Mouse (Mus musculus): Measurements from ENCODE around the gene Pcyt1a. TPM values are rescaled to one million over a fixed set of nuclear protein-coding genes. Genes with fewer than 3 reads are reported as not detected.

The Pcyt1a gene
- total RNA-seq, 2 experiments from 2014 or later, result 35.0 to 38.6 TPM

DNA sequence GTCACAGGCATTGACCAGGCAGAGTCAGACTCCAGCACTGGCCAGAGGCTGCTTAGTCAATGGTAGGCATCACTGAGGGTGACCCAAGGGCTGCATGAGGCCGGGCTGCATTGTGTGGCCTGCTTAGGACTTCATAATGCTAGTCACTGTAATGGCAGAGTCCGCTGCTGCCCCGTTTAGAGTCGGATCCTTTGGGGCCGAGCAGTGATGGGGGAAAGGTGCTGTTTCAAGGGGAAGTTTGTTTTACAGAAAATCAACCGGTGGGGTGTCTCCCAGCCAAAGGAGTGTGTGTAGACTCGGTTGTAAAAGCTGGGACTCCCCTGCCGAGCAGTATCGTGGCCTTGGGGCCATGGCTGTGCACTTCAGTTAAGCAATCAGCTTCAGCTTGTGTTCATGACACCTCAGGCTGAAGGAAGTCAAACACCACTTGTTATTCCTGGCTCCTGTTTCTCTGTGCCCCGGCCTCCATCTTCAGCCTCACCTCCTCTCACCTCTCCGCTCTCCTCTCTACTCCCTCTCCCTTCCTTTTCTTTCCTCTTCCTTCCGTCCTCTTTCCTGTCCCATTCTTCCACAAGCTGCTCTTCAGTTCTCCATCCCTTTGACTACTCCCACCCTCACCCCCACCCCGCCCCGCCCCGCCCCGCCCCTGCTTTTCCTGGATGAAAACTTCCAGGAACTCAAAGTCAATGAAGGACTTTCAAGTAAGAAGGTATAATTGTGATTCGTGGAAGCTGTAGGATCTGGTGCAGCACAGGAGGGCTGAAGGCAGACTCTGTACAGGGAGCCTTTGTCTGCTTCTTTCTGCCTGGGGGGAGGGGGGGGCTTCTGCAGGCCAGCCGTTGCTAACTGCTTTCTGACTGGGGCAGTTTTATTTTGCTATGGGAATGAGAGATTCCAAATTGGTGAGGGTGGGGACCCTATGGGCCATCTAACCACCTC, 79.9 kb downstream of the Pcyt1a start:
- DNase-seq, result no peak

DNA sequence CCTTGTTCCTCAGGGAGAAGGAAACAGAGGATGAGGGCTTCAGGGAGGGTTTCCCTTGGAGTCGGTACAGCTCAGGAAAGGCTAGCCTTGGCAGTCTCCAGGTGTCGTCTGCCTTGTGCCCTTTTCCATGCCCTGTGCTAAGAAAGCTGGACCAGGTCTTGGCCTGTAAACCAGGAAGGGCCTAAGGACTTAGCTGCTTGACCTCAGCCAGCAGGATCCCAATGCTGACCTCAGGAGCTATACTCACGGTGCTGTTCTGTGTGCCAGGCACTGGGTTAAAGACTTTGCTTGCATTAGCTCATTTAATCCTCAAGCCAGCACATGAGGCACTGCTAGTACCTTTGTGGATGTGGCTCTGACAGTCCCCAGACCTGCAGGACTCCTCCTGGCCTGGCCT, 80.6 kb downstream of the Pcyt1a start:
- DNase-seq, result no peak

DNA sequence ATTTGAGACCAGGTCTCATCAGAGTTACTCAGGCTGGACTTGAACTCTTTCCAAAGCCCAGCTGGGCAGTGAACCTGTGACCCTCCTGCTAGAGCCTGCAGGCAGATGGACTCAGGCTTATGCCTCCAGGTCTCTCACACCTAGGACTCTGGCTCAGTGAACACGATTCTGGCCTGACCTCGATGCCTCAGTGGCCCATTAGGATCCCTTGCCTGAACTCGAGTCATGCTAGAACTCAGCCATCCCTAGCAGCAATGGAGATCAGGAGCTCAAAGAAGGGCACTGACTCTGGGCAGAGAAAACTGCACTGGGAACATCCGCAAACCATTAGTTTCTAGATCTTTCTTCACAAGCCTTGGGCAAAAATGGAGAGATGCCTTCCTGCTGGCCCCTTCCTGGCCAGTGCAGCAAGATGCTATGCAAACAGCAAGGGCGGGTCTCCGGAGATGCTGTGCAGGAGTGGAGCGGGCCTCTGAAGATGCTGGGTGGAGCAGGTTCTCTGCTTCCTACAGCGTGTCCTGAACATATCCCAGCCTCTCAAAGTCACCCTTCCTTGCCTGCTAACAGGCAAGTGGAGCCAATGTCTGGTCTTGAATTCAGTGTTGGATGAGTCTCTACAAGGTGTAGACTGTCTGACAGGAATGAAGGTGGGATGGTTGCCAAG, 81.2 kb downstream of the Pcyt1a start:
- no peak for DNase-seq

DNA sequence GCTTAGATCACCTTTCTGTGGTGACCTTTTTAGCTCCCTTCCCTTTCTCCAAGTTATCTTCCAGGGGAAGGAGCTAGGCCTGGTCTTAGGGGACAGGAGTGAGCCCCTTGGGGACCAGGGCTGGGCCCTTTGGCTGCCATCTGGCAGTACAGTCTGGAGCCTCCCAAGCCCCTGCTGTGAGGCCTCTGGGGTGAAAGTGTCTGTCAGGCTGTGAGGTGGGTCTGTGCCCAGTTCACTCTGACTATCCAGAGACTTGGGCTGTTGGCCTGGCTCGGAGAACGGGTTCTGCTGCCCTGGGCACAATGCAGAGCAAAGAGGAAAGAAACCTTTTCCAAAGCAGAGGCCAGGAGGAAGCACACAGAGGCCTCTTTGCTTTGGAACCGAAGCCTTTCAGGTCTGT, 82.2 kb downstream of the Pcyt1a start:
- no peak for DNase-seq

DNA sequence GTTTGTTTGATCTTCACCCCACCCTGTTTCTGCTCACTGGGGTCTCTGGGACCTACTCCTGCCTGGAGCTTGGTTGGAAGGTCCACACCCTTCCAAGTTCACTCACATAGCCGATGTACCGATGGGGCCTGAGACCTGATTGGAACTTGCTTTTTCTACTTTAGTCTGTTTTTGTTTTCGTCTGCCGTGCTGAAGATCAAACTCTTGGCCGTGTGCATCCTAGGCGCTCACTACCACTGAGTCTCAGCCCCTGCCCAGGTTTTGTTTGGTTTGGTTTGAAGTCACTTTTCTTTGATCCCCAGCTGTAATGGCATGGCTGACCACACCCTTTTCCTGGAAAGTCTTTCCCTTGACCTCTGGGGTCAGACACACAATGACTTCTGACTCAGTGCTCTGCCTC, 82.7 kb downstream of the Pcyt1a start:
- DNase-seq, result no peak

DNA sequence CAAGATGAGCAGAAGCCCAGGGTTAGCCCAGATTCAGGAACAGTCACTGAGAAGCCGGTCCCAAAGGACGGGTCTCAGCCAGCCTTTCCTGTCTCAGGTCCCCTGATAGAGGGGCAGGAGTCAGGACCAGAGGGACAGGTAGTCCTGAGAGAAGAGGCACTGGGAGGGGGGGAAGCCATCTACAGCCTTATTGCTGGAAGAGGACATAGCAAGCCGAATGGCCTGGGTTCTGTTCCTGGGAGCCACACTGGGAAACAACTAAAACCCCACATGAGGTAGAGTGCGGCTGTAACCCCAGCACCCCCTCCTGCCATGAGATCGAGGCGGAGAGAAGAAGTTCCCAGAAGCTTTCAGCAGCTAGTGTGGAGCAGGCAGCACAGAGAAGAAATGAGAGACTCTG, 83.2 kb downstream of the Pcyt1a start:
- no peak for DNase-seq

DNA sequence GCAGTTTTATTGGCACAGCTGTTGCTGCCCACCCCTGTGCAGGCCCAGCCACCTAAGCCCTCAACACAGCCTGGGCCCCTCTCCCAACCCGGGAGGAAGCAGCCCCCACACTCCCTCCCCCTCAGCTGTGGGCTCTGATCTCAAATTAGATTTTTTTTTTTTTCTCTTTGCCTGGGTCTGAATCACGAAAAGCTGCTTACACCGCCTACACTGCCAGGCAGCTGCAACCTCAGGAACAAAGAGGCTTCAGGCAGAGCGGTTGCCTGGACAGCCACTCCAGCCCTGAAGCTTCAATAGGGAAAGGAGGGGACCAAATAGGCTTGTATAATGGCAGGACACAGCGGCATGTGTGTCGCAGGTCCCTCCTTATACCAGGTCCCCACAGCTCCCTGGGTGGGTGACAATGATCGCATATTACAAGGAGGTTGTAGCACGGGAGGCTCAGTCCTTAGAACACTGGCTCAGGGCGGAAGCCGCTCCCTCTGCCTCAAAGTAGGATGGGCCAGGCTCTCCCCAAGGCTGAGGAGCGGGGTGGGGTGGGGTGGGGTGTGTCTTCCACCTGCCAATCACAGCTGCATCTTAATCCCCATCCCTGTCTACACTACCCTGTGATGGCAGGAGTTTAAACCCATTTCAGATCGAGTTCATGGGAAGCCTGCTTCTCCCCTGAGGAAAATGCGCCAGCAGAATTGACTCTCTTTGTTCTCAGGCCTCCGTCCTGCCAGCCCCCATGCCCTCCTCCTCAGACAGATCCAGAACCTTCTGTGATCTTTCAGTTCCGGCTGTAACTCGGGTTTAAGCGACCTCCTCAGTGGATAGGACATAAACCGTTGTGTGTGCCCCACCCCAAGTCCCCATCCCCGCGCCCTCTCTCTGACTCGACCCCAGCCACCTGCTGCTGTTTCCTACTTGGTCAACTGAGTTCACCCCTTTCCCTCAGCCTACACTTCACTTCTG, 85.6 kb downstream of the Pcyt1a start:
- DNase-seq, result peak; percentile 74

DNA sequence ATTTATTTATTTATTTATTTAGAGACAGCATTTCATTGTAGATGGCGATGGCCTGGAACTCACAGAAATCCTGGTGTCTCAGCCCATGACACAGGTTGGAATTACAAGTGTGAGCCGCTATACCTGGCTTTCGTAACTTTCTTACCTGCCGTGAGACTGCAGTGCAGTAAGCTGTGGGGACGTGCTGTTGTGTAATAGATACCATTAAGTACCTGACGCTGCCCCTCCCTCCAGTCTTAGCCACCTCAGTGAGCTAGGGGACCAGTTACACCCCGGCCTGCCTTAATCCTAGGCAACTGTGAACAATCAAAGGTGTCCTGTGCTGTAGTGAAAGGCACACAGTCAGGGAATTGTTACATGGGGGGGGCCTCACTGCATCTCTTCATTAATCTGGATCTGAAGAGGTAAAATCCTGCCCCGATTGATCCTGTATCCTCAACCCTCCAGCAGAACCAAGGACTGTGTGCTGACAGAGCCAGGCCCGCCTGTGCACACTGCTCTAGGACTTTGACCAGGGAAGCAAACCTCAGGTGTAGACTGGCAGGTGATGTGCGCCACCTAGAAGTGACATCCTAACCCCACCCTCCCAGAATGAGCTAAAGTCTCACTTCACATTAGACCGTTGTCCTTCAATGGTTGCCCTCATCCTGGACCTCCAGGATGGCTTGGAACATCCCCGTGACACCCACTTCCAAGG, 87.2 kb downstream of the Pcyt1a start:
- DNase-seq, result no peak

DNA sequence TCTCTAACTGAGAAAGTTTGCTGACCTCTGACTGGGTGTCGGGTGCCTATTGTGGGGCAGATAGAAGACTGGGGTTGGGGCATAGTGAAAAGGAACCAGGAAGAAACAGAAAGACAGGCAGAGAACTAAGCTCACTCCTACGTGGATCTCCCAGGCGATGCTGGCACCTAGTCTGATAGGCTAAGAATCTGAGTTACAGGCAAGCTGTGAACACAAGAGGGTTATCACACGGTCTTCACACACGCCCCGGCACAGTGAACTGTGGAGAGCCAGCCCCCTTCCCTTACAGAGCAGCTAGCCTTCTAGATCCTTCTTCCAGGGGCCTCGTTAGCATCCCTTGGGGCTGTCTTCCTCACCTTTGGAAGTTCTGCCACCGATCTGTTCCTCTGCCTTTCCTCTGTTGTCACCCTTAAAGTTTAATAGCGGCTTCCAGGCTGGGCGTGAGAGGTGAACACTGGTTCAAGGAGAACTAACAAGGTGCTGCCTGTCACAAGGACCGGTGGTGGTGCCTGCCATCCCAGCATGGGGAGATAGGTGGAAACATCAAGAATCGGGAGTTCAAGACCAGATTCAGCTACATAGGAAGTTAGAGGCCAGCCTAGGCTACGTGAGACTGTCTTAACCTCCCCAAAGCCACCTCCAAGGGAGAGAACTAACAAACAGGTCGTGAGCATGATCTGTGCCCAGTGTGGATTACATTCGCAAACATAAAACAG, 89.1 kb downstream of the Pcyt1a start:
- no peak for DNase-seq

DNA sequence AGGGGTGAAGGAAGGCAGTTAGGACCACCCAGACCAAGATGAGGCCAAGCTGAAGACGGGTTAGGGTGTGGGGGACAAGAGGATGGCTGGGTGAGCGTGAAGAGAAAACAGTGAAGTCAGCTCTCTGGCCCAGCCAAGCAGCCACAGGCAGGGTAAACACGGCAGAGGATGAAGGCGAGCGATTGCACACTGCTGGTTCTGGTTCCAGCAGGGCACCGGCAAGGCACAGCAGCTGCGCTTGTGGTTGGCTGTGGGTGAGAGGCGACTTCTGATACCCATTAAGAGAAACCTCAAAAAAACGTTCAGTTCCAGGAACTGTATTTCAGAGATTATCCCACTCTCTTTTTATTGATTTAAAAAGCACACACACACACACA, 89.6 kb downstream of the Pcyt1a start:
- no peak for DNase-seq

DNA sequence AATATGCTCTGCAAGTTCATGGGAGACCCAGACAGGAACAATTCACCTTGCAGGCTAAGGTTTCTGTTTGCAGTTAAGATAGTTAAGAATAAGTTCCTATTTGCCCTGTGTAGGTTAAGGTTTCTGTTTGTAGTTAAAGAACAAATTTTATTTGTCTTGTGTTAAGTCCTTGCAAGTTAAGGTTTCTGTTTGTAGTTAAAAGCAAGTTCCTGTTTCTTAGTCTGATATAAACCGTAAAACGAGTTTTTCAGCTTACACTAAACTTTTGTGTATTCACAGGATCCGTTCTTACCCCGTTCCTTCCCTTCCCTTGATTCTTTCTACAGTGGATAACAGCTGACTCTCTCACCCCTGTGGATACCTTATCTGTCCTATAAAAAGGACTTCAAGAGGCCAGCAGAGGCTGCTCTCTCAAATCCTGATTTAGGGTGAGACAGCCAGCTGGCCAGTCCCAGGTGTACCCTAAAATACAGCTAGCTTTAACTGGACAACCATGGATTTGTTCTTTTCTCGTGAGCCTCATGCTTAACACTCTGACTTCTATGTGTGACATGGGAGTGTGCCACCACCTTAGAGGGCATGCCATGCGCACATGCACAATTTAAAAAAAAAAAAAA, 92.0 kb downstream of the Pcyt1a start:
- no peak for DNase-seq

DNA sequence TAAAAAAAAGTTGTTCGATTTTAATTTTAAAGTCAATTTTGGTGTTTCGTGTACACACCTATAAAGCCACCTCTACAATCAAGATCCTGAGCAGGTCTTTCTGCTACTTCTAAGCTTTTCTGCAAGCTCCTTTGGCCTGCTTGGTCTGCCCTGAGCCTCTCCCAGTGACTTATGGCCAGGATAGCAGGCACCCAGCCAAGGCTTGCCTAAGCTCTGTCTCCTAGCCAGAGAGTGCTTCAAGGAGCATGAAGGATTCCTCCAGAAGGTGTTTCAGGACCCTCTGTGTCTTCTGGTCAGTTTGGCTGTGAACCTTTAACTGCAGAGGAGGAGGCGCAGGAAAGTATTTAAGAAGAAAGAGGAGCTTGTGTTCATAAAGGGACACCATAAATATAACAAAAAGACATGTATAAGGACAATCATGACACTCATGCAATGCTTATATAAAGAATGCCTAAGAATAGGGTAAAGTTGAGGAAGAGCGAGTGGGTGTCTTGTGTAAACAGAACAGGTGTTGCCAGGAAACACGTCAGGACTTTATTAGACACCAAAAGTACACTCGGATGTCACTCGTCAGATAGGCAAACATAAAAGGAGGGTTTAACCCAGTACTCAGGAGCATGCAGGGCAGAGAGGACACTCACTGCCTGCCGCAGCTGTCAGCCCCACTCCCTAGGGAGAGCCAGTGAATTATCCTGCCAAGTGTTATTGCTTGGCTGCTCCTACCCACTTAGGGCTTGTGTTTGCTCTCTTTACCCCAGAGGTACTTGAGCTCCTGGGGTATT, 92.9 kb downstream of the Pcyt1a start:
- no peak for DNase-seq

DNA sequence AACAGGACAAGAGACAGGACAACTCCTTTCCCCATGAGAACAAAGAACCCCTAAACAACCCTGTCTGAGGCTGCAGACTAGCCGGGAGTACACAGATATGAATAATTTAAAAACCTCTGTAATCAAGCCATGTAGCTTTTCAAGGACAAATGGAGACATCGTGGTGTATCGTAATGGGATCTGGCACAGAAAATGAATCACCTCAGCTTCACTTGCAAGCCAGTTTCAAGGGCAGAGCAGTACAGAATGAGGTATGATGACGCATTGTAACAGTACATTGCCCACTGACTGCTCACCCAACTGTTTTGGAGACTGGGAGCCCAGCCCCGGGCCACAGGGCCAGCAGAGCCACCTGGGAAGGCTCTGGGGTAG, 93.5 kb downstream of the Pcyt1a start:
- DNase-seq, result no peak

Other genes with a start within 250 kb of the Pcyt1a start
- gene Fbxo45, start 183.8 kb upstream of the Pcyt1a start, total RNA-seq (2021), result 10 to 100 TPM; 48.4 to 50.1 TPM
- 10 to 100 TPM; 13.0 to 13.1 TPM for gene Wdr53, start 183.7 kb upstream of the Pcyt1a start, total RNA-seq (2021)
- under 1 TPM in 1 of 2 experiments, not detected in 1; 0.28 TPM for gene Smco1, start 159.5 kb upstream of the Pcyt1a start, total RNA-seq (2021)
- gene Rnf168, start 153.5 kb upstream of the Pcyt1a start, total RNA-seq (2021), result 10 to 100 TPM; 24.5 to 26.2 TPM
- gene Ubxn7, start 98.7 kb upstream of the Pcyt1a start, total RNA-seq (2021), result 10 to 100 TPM; 46.9 to 50.7 TPM
- gene Tm4sf19, start 30.4 kb upstream of the Pcyt1a start, total RNA-seq (2021), result under 1 TPM in 1 of 2 experiments, not detected in 1; 0.27 TPM
- gene Tctex1d2, start 11.2 kb upstream of the Pcyt1a start, total RNA-seq (2021), result 10 to 100 TPM; 12.0 to 13.2 TPM
- gene Slc51a, start 57.0 kb downstream of the Pcyt1a start, total RNA-seq (2021), result not detected
- gene Zdhhc19, start 65.3 kb downstream of the Pcyt1a start, total RNA-seq (2021), result not detected
- gene Tfrc, start 178.0 kb downstream of the Pcyt1a start, total RNA-seq (2021), result 10 to 100 TPM; 55.9 to 62.1 TPM
- gene Tnk2, start 213.0 kb downstream of the Pcyt1a start, total RNA-seq (2021), result 100 to 1,000 TPM; 189 to 197 TPM